Mouse (Mus musculus): ENCODE measurements around the gene Thrsp.

The Thrsp gene

DNA sequence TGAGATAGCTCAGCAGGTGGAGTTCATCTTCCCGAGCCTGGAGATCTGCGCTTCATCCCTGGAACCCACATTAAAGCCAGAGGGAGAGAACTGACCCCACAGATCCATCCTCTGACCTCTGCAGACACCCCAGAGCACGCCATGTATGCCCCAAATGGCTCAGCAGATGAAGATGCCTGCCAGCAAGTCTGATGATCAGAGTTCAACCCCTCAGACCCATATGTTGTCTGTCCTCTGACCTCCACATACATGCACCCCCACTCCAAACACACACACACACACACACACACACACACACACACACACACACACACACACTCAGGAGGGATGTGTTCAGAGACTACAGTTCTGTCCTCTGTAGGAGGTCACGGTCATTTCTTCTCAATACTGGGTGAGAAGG, 1.1 kb downstream of the Thrsp start:
- DNase-seq (ENCODE audit: low spot score) = no peak

DNA sequence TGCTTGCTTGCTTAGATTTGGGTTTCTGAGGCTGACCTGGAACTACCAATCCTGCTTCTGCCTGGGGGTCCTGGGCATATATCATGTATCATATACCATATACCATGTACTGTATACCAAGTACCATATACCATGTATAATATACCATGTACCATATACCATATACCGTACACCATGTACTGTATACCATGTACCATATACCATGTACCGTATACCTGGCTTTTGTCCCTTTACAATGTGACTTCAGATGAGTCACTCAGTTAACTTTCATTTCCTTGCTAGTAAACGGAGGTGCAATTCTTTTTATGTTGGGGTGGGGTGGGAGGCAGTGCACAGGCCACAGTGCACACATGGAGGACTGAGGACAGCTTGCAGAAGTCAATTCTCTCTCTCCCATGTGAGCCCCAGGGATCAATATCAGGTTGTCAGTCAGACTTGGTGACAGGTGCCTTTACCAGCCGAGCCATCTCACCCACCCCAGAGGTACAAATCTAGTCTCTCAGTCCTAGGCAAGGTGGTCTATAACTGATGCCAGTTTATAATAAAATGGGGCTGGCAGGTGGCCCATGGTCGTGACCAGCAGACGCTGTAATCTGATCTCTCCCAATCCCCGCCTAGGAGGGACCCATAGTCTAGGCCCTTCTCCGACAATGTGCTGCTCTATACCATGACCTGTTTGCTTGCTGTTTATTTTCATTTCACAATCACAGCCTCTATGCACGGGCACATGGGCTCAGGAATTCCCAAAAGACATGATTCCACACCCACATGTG, 2.4 kb downstream of the Thrsp start:
- no peak for DNase-seq (ENCODE audit: low spot score)

GRCm38 (mm10) chr7:97414426-97414825, 3.1 kb downstream of the Thrsp start:
- no peak for DNase-seq (ENCODE audit: low spot score)

DNA sequence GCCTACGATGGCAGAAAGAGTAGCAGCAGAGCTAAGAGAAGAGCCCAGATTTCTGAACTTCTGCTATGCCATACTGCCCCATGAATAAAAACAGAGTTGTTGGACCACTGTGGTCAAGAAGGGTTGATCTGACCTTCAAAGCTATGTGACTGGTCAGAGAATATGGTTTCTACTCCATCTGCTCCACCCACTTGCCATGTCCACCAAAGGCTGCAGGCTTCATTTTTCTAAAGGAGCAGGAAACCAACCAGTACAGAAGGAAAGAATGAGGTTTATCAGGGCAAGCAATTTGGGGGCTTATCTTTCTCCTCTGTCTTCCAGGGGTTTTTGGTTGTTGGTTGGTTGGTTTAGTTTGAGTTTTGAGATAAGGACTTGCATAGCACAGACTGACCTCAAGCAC, 3.5 kb downstream of the Thrsp start:
- DNase-seq (ENCODE audit: low spot score) = no peak

DNA sequence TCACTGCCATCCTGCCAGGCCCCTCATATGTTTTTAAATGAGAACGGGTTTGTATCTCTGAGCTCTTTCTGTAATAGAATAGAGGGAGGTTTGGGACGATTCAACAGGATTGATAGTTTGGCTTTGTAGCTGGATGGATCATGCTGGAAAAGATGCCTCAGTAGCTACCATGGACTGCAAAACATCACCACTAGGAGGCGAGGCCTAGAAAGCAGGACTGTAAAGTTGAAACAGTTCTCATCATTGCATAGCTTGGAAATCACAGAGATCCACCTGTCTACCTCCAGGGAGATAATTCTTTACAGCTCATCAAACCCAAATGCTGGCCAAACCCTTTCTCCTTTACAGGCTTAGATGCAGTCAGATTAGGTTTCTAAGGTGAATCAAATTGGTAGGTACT, 6.0 kb downstream of the Thrsp start:
- no peak for DNase-seq (ENCODE audit: low spot score)

DNA sequence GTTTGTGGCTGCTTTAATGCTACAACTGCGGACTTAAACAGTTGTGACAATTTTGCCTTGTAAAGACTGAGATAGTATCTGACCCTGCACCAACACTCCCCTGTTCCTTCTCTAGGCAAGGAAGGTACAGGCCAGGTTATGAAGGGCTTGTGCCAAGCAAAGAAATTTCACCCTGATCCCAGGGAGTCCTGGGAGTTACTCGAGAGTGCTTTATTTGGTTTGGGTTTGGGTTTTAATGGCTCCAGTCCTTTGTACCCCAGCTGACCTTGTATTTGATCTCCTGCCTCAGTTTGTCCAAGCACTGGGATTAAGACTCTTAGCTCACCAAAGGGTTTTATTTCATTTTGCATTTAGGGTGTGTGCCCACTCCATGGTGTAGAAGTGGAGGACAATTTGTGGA, 6.4 kb downstream of the Thrsp start:
- DNase-seq (ENCODE audit: low spot score) = no peak

DNA sequence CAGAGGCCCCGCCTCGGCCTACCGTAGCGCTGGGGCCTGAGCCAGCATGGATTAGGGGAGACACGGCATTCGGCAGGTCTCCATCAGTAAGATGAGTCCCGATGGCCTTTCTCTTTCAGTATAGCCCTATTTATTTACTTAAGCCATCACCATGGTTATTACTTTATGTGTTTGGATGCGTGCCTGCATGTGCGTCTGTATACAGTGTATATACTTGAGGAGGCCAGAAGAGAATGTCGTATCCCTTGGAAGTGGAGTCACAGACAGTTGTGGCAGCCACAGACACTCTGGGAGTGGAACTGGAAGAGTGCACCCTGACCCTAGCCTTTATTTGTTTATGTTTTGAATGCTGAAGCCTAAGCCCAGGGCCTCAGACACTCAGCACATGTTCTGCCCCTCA, 10.4 kb downstream of the Thrsp start:
- no peak for DNase-seq (ENCODE audit: low spot score)

DNA sequence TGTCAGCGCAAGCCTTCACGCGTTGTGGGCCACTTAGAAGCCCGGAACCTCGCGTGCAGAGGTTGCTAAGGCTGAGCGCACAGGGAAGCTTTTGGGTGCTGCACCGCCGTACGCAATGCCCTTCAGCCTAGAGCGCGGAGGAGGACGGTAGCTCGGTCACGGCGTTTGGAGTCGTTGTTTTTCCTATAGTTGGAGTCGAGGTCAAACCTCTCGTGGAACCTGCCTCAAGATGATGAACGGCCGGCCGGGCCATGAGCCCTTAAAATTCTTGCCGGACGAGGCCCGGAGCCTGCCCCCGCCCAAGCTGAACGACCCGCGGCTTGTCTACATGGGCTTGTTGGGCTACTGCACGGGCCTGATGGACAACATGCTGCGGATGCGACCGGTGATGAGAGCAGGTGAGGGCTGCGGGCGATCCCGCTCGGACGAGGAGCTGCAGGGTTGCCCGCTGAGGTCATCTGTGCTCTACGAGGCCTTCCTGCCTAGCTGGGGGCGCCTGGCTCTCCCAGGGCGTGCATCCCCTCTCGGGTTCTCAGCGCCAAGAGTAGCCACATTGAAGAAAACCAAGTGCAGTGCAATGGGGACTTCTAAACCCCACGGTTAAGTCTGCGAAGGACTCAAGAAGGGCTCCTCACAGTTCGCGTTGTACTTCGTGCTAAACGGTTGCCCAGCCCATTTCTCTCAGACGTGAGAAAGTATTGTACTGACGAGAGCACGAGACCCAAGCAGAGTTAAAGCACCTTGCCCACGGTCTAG, 17.4 kb downstream of the Thrsp start, which contains the start of gene Ndufc2:
Gene Ndufc2 (plus strand): TSS at position 44 of the 756 bp plus-strand sequence.
- DNase-seq (ENCODE audit: low spot score) = peak; percentile 53

- DNase-seq (ENCODE audit: low spot score) = no peak
These were observed 18.6 kb downstream of the Thrsp start for GRCm38 (mm10) chr7:97398943-97399342.

GRCm38 (mm10) chr7:97394375-97394774, 23.2 kb downstream of the Thrsp start:
- DNase-seq (ENCODE audit: low spot score) = no peak

GRCm38 (mm10) chr7:97392079-97392445, 25.5 kb downstream of the Thrsp start:
- DNase-seq (ENCODE audit: low spot score) = no peak

GRCm38 (mm10) chr7:97391293-97392078, 26.0 kb downstream of the Thrsp start:
- DNase-seq (ENCODE audit: low spot score) = peak; percentile 64

DNA sequence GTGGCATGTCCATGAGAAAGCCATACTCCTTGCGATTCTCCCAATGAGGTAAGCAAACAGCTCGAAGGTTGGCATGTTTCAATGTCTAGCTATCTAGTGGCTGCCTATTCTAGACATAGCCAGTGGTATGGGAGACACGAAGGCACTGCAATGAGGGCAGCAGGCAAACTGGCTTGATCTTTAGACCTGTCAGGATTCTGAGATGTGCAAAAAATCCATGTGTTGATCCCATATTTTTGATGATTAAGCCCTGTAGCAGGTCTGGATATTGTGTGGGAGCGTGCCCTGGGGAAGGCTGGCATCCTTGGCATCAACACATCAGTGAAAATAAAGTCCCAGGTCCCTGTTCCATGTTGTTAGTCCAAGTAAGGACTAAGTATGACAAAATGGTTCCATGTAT, 29.0 kb downstream of the Thrsp start:
- no peak for DNase-seq (ENCODE audit: low spot score)

- DNase-seq (ENCODE audit: low spot score) = no peak
These were observed 29.9 kb downstream of the Thrsp start for GRCm38 (mm10) chr7:97387561-97388147.

DNA sequence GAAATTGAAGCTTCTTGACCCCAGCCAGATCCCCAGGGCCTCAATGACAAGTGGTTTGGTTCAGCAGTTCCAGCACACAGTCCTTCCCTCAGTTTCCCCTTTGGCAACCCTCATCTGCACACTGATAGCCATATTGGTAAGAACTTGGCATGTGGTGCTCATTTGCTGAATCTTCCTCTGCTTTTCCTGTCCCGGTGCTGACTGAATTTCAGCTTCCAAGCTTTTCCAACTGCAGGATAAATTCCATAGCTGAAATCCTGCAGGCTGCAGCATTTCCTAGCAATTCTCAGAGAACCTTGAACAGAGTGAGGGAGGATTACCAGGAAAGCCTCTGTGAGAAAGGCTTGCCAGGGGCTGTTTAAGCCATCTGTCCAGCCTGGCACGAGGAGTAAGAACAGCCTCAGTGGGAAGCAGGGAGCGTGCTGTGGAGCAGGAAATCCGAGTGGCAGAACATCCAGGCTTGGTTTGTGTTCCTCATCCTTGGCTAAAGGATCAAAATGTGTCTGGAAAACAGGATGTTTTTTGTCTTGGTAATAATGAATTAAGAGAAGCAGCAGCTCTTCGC, 30.6 kb downstream of the Thrsp start:
- DNase-seq (ENCODE audit: low spot score) = no peak

DNA sequence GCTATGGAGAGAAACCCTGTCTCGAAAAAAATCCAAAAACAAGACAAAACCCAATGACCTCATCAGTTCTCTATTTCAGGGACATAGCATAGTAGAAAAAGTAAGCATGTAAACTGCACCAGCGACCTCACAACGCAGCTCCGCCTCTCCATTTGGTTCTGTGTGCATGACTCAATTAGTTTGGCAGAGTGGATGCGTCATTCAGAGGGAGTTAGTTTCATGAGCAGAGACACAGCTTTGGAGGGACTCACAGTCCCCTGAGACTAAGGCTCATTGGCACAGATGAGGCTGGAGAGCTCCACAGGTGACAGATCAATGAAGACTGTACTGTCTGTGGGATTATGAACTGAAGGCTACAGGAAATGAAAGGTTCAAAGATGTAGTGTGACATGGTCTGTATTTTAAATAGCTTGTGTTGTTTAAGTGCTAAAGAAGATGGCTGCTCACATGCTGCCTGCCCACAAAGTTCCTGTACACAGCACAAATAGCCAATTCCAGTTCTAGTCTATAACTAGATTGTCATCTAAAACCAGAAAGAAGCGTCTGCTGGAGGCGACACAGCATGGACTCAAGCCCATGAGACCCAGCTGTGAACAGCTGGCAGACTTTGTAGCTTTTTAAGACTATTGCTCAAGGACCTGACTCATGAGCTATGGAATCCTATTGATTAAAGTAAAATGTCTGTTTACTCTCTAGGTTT, 31.3 kb downstream of the Thrsp start:
- DNase-seq (ENCODE audit: low spot score) = no peak

GRCm38 (mm10) chr7:97383496-97384132, 33.9 kb downstream of the Thrsp start:
- no peak for DNase-seq (ENCODE audit: low spot score)

DNA sequence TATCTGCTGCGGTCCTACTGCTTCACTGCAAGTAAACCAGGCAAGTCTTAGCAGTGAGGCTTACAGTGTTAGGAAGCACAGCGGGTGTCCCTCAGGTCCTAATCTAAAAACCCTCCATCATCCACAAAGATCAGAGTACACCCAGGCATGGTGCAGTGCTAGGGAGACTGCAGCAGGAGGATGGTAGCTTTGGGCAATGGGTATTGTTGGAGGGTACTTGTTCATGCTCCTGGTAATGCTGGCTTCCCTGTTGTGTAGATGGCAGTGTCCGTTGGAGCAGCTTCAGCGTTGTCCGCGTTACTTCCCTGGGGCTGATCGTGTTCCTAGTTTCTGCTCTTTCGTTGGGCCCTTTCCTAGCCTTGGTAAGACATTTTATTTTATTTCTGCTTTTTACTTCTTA, 34.9 kb downstream of the Thrsp start:
- DNase-seq (ENCODE audit: low spot score) = no peak

DNA sequence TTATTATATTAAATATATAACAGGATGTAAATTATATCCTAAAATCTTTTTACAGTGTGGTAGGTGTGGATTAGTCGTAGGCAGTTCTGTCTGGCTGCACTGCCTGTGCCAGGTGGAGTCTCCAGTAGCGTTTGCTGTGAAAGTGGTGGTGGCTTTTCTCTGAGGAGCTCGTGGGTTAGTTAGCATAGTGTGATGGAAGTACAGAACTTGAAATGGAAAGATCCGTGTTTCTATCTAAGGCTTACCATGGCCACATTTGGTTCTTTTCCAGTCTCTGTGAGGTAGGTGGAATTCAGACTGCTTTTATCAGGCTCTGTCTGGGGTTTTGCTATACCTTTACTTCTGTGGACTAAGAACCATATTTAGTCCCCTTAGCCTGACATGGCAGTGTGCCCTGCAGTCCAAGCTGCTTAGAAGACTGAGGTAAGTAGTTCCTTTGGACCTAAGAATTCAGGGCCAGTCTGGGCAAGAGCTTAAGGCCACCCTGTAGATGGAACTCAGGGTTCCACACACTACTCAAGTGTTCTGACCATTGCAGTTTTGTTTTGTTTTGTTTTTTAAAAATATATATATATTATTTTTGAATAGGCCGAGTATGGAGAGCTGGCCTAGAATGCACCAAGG, 36.9 kb downstream of the Thrsp start:
- DNase-seq (ENCODE audit: low spot score) = no peak

GRCm38 (mm10) chr7:97379304-97379703, 38.2 kb downstream of the Thrsp start:
- no peak for DNase-seq (ENCODE audit: low spot score)
